Mouse (Mus musculus): ENCODE data around the gene Zfp644. TPM values are rescaled to one million over a fixed set of nuclear protein-coding genes. Genes with fewer than 3 reads are reported as not detected.

Zfp644 gene
- polyA plus RNA-seq, 1 experiment from 2014 or later, result 44.8 TPM

GRCm38 (mm10) chr5:106589006-106589405 lies 108.1 kb downstream of the Zfp644 start:
- H3K4me2 ChIP-seq (replicated peaks; ENCODE audit: low read depth, low read length), result no peak overlapping the region
- WGBS, result 93% methylated on average over 9 of the region's 9 CpGs
- H3K9ac ChIP-seq (replicated peaks; ENCODE audit: low read length), result no peak overlapping the region
- H3K9me3 ChIP-seq (ENCODE audit: low read length), result no peaks in the 10 kb centered on the region
- no peak for ATAC-seq (ENCODE audit: low FRiP score, low TSS enrichment)
- peaks cover 5% of the 10 kb centered on the region; the same call in 1 of the 2 replicates for H3K36me3 ChIP-seq (ENCODE audit: insufficient read depth, low read length)
- no peak overlapping the region for H3K4me3 ChIP-seq (ENCODE audit: low read length)
- H3K27me3 ChIP-seq (ENCODE audit: insufficient read depth, low read length), result no peaks in the 10 kb centered on the region
- no peaks in the 10 kb centered on the region for H3K4me1 ChIP-seq (ENCODE audit: insufficient read depth, low read length)
- H3K27ac ChIP-seq (ENCODE audit: low read length), result no peak overlapping the region

DNA sequence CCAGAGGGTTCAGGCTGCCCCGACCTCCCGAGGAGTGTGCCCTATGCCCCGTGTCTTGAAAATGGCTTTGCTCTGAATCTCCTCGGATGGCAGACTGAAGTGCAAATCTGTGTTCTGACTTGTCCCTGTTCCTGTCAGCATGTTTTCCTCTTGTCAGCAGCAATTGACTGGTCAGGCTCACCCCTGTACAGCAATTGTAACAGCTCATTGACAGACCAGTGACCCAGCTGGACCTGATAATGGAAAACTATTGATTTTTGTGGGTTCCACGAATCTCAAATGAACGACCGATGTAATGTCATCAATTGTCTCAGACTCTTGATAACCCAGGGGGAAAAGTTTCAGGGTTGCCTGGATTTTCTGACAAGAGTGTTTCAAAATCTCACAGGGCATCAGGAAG lies 116.1 kb downstream of the Zfp644 start:
- no peaks in the 10 kb centered on the region for H3K9me3 ChIP-seq (ENCODE audit: low read length)
- H3K4me3 ChIP-seq (ENCODE audit: low read length), result no peak overlapping the region
- H3K27ac ChIP-seq (ENCODE audit: low read length), result no peak overlapping the region
- 0 out of 2 replicates have a peak, but pooled peaks cover 3% of the 10 kb centered on the region for H3K4me1 ChIP-seq (ENCODE audit: insufficient read depth, low read length)
- ATAC-seq (ENCODE audit: low FRiP score, low TSS enrichment), result no peak
- H3K36me3 ChIP-seq (ENCODE audit: insufficient read depth, low read length), result no peaks in the 10 kb centered on the region
- 0 out of 2 replicates have a peak, but pooled peaks cover 4% of the 10 kb centered on the region for H3K27me3 ChIP-seq (ENCODE audit: insufficient read depth, low read length)
- H3K9ac ChIP-seq (replicated peaks; ENCODE audit: low read length), result no peak overlapping the region
- WGBS, result 82% methylated on average over 7 of the region's 7 CpGs
- no peak overlapping the region for H3K4me2 ChIP-seq (replicated peaks; ENCODE audit: low read depth, low read length)

GRCm38 (mm10) chr5:106577237-106577888 lies 119.7 kb downstream of the Zfp644 start:
- Histone ChIP-seq H3K4me3 (ENCODE audit: low read length) (no peak overlapping the region), H3K9ac (replicated peaks; ENCODE audit: low read length) (no peak overlapping the region), H3K9me3 (ENCODE audit: low read length) (no peaks in the 10 kb centered on the region), H3K27me3 (ENCODE audit: insufficient read depth, low read length) (peaks cover 25% of the 10 kb centered on the region), H3K27ac (ENCODE audit: low read length) (no peak overlapping the region), H3K36me3 (ENCODE audit: insufficient read depth, low read length) (no peaks in the 10 kb centered on the region), H3K4me2 (replicated peaks; ENCODE audit: low read depth, low read length) (no peak overlapping the region), H3K4me1 (ENCODE audit: insufficient read depth, low read length) (peaks cover 13% of the 10 kb centered on the region; the same call in 1 of the 2 replicates)
- no peak for ATAC-seq (ENCODE audit: low FRiP score, low TSS enrichment)
- 56% methylated on average over 9 of the region's 9 CpGs for WGBS

- ATAC-seq (ENCODE audit: low FRiP score, low TSS enrichment), result no peak
- peak overlapping the region; percentile 63; the same call in 1 of the 2 replicates for H3K4me3 ChIP-seq (ENCODE audit: low read length)
Observed at GRCm38 (mm10) chr5:106575098-106575497, 122.0 kb downstream of the Zfp644 start.

GRCm38 (mm10) chr5:106574560-106574946 lies 122.5 kb downstream of the Zfp644 start:
- Histone ChIP-seq H3K4me1 (ENCODE audit: insufficient read depth, low read length) (peaks cover 13% of the 10 kb centered on the region; the same call in 1 of the 2 replicates), H3K27ac (ENCODE audit: low read length) (no peak overlapping the region), H3K4me2 (replicated peaks; ENCODE audit: low read depth, low read length) (peak overlapping the region; percentile 99), H3K36me3 (ENCODE audit: insufficient read depth, low read length) (no peaks in the 10 kb centered on the region), H3K4me3 (ENCODE audit: low read length) (peak overlapping the region; percentile 63), H3K27me3 (ENCODE audit: insufficient read depth, low read length) (peaks cover 46% of the 10 kb centered on the region), H3K9me3 (ENCODE audit: low read length) (no peaks in the 10 kb centered on the region; the same call in 1 of the 2 replicates), H3K9ac (replicated peaks; ENCODE audit: low read length) (peak overlapping the region; percentile 66)
- WGBS, result under 1% methylated on average over 43 of the region's 45 CpGs
- ATAC-seq (ENCODE audit: low FRiP score, low TSS enrichment), result peak; percentile 95

More at GRCm38 (mm10) chr5:106575098-106575497, 122.0 kb downstream of the Zfp644 start:
- H3K9ac ChIP-seq (replicated peaks; ENCODE audit: low read length), result no peak overlapping the region
- H3K36me3 ChIP-seq (ENCODE audit: insufficient read depth, low read length), result no peaks in the 10 kb centered on the region
- WGBS, result 25% methylated on average over 4 of the region's 4 CpGs
- H3K9me3 ChIP-seq (ENCODE audit: low read length), result no peaks in the 10 kb centered on the region; the same call in 1 of the 2 replicates
- peaks cover 13% of the 10 kb centered on the region; the same call in 1 of the 2 replicates for H3K4me1 ChIP-seq (ENCODE audit: insufficient read depth, low read length)
- H3K4me2 ChIP-seq (replicated peaks; ENCODE audit: low read depth, low read length), result peak overlapping the region; percentile 99
- no peak overlapping the region for H3K27ac ChIP-seq (ENCODE audit: low read length)
- peaks cover 41% of the 10 kb centered on the region for H3K27me3 ChIP-seq (ENCODE audit: insufficient read depth, low read length)

- Histone ChIP-seq H3K4me2 (replicated peaks; ENCODE audit: low read depth, low read length) (peak overlapping the region; percentile 99), H3K4me1 (ENCODE audit: insufficient read depth, low read length) (peaks cover 13% of the 10 kb centered on the region; the same call in 1 of the 2 replicates), H3K27me3 (ENCODE audit: insufficient read depth, low read length) (peaks cover 51% of the 10 kb centered on the region), H3K4me3 (ENCODE audit: low read length) (peak overlapping the region; percentile 63), H3K27ac (ENCODE audit: low read length) (no peak overlapping the region), H3K9me3 (ENCODE audit: low read length) (no peaks in the 10 kb centered on the region; the same call in 1 of the 2 replicates), H3K36me3 (ENCODE audit: insufficient read depth, low read length) (no peaks in the 10 kb centered on the region), H3K9ac (replicated peaks; ENCODE audit: low read length) (peak overlapping the region; percentile 66)
- 5% methylated on average over 55 of the region's 55 CpGs for WGBS
- ATAC-seq (ENCODE audit: low FRiP score, low TSS enrichment), result peak; percentile 85
Observed at GRCm38 (mm10) chr5:106573742-106574559, 123.1 kb downstream of the Zfp644 start.

Other genes with a start within 250 kb of the Zfp644 start
- gene Barhl2, start 239.1 kb downstream of the Zfp644 start, polyA plus RNA-seq (2015; fragmentation: Nextera tagmentation; extraction: Ambion mirVana), result not detected in 2 replicates
- not detected in 2 replicates for gene Gm17304, start 88.2 kb downstream of the Zfp644 start, polyA plus RNA-seq (2015; fragmentation: Nextera tagmentation; extraction: Ambion mirVana)
- 1.6 and 2.0 TPM in 2 replicates for gene Hfm1, start 229.0 kb upstream of the Zfp644 start, polyA plus RNA-seq (2015; fragmentation: Nextera tagmentation; extraction: Ambion mirVana)

Data from kidney, embryonic 16.5 days (tissue).